Mouse (Mus musculus) lung, postnatal 0 days (tissue): ENCODE results near the gene Scgb2b19.
"Not testable (repeated sequence)": the region's sequence is repeated elsewhere in the genome, so short reads cannot be mapped to it uniquely, and the experiment has no call there.

Source experiments
- CTCF ChIP-seq: IDR thresholded peaks from 2 replicates; pipeline ENCODE4 v1.5.1; 2016; ENCODE audit warnings: antibody characterized with exemption, mild to moderate bottlenecking
- EP300 ChIP-seq: IDR thresholded peaks from 2 replicates; pipeline ENCODE4 v1.6.1; 2016; ENCODE audit warnings: antibody characterized with exemption, mild to moderate bottlenecking, control low read depth

GRCm38 (mm10) chr7:33280238-33280637 is at the start of gene Scgb2b19:
- not testable (repeated sequence) for TF ChIP-seq CTCF, EP300
